Mouse (Mus musculus) spleen, adult 2 months (tissue): Measurements from ENCODE around the gene Plch1. TPM values are rescaled to one million over a fixed set of nuclear protein-coding genes. Genes with fewer than 3 reads are reported as not detected.

ENCODE experiments used
- DNase-seq, 2 experiments: peaks; one replicate each; pipeline versions ENCODE4 v3.0.0 to v3.0.0-alpha.2; 2012 to 2021; ENCODE audit warnings: low spot score in 2 of 2, low read depth in 1 of 2
- H3K27ac ChIP-seq: fragments of 200-500 bp; 2 replicates; pipeline ENCODE4 v1.5.1; 2012; ENCODE audit warnings: low read length, inconsistent platforms; ENCODE audit not compliant: insufficient read depth
- H3K27me3 ChIP-seq: fragments of 200-500 bp; 2 replicates; pipeline ENCODE4 v1.6.1; 2012; ENCODE audit warnings: mild to moderate bottlenecking, moderate library complexity, low read length, inconsistent platforms; ENCODE audit not compliant: control insufficient read depth, insufficient read depth
- H3K36me3 ChIP-seq: fragments of 200-500 bp; 2 replicates; pipeline ENCODE4 v1.6.1; 2012; ENCODE audit warnings: mild to moderate bottlenecking, low read length, inconsistent platforms; ENCODE audit not compliant: control insufficient read depth, insufficient read depth
- H3K4me1 ChIP-seq: fragments of 200-500 bp; 2 replicates; pipeline ENCODE4 v1.6.1; 2011; ENCODE audit warnings: inconsistent platforms; ENCODE audit not compliant: control insufficient read depth, insufficient read depth, insufficient read length
- H3K4me3 ChIP-seq: fragments of 200-500 bp; 2 replicates; pipeline ENCODE4 v1.5.1; 2011; ENCODE audit warnings: mild to moderate bottlenecking, inconsistent platforms; ENCODE audit not compliant: insufficient read depth, insufficient read length; ENCODE audit errors: extremely low read depth
- CTCF ChIP-seq: fragments of 200-500 bp; IDR thresholded peaks from 2 replicates; pipeline ENCODE4 v1.5.1; 2011; ENCODE audit warnings: mild to moderate bottlenecking, inconsistent platforms; ENCODE audit not compliant: insufficient read depth, insufficient read length, insufficient replicate concordance; ENCODE audit errors: extremely low read depth
- POLR2A ChIP-seq: fragments of 200-500 bp; IDR thresholded peaks from 2 replicates; pipeline ENCODE4 v1.6.1; 2011; ENCODE audit warnings: low read depth, low read length, inconsistent platforms
- WGBS: fragments of 180-500 bp; shearing (Covaris S2); methylation state at CpG from one replicate; pipeline ENCODE4 v1.1.7; 2018; 5-methylcytosine and 5-hydroxymethylcytosine counted together
- polyA plus RNA-seq: library from polyadenylated mRNA; depleted of rRNA; stranded (reverse); fragments of >200 nt; gene quantifications from 2 replicates; pipeline ENCODE4 v1.2.3, GENCODE M21; 2012

Gene Plch1
- polyA plus RNA-seq, 1 experiment, result 0.02 TPM

DNA sequence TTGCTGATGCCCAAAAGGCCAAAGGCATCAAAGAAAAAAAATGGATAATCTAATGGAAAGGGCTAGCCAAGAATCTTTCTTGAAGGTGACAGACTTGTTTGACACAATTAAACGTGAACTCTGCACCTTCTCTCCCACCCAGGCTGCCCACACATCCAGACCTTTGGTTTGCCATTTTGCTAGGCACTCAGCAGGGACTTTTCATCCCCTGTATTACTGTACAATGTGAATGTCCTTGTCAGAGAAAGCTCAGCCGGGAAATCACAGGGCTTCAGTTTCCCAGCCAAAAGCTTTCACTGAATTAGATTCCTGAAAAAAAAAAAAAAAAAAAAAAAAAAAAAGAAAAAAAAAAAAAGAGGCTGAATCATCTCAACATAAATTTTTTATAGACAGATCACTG lies 34.2 kb downstream of the Plch1 start:
- no peaks in the 10 kb centered on the region for H3K36me3 ChIP-seq

DNA sequence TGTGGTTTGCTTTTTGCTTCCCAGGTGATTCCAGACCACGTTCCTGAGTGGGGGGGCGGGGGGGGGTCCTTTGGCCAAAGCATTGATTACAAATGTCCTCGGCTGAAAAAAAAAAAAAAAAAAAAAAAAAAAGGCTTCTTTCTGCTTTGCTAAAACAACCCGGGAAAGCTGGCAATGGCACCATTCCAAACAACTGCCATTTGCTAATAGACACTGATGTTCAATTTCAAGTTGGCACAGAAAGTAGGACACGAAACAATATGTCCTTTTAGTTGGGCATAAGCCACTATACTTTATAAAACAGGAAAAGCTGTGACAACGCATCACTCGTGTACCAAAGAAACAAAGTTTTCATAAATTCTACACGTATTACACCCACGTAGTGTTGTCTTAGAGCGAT lies 36.6 kb downstream of the Plch1 start:
- H3K4me1 ChIP-seq, result no peaks in the 10 kb centered on the region
- no peak overlapping the region for H3K27ac ChIP-seq
- no peaks in the 10 kb centered on the region for H3K27me3 ChIP-seq
- no peaks in the 10 kb centered on the region for H3K36me3 ChIP-seq
- DNase-seq, result no peak
- TF ChIP-seq CTCF (no peak), POLR2A (no peak)
- 75% methylated on average over 10 of the region's 10 CpGs for WGBS
- H3K4me3 ChIP-seq, result no peak overlapping the region

More for the DNA sequence above, 34.2 kb downstream of the Plch1 start:
- no peak for TF ChIP-seq CTCF
- no peak for TF ChIP-seq POLR2A
- H3K4me3 ChIP-seq, result no peak overlapping the region
- no peak for DNase-seq
- no peak overlapping the region for H3K27ac ChIP-seq
- H3K27me3 ChIP-seq, result no peaks in the 10 kb centered on the region
- no peaks in the 10 kb centered on the region for H3K4me1 ChIP-seq
- 85% methylated on average over 2 of the region's 2 CpGs for WGBS

DNA sequence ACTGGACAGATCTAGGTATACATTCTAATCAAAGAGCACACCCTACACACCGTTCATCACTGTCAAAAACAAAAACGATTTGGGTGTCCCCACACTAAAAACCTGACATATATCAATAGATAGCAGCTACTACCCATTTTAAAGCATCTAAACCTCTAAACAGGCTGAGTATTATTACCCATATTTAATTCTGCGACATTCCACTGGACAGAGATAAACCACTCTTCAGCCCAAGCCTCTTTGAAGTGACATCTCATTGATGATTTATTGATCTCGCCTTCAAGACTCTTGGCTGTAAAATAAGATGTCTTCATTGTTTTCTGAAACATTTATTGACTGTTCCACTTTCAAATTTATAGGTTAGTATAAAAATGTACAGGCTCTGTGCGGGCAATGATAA lies 46.4 kb downstream of the Plch1 start:
- WGBS, result 81% methylated on average over 5 of the region's 5 CpGs
- DNase-seq, result no peak
- Histone ChIP-seq H3K36me3 (no peaks in the 10 kb centered on the region), H3K4me3 (no peak overlapping the region), H3K4me1 (no peaks in the 10 kb centered on the region), H3K27me3 (no peaks in the 10 kb centered on the region), H3K27ac (no peak overlapping the region)
- TF ChIP-seq CTCF (no peak), POLR2A (no peak)

DNA sequence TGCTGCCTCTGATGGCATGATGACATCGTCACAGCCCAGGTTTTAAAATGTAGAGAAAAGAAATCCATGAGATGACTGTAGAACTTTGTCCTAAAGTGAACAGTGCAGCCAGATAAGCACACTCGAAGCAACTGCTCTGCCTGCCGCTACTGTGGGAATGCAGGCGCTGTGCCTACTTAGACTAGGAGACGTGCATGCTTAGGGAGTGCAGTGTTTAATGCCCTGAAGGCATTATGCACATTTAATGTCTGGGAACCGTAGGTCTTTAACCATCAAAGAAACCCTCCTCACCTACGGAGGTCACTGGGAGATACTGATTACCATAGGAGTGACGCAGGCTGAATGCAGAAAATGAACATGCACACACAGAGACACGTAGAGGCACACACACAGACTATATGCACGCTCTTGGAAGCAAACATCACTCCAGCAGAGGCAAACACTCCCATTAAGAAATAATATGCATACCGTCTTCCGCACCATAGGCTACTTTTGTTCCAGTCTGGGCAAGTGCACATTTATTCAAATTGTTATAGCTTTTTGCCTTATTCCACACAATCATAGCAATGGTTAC lies 48.1 kb downstream of the Plch1 start:
- DNase-seq, result no peak
- WGBS, result 90% methylated on average over 12 of the region's 12 CpGs
- no peak for TF ChIP-seq POLR2A
- TF ChIP-seq CTCF, result no peak
- Histone ChIP-seq H3K4me1 (no peaks in the 10 kb centered on the region), H3K27ac (no peak overlapping the region), H3K27me3 (no peaks in the 10 kb centered on the region), H3K36me3 (no peaks in the 10 kb centered on the region), H3K4me3 (no peak overlapping the region)

DNA sequence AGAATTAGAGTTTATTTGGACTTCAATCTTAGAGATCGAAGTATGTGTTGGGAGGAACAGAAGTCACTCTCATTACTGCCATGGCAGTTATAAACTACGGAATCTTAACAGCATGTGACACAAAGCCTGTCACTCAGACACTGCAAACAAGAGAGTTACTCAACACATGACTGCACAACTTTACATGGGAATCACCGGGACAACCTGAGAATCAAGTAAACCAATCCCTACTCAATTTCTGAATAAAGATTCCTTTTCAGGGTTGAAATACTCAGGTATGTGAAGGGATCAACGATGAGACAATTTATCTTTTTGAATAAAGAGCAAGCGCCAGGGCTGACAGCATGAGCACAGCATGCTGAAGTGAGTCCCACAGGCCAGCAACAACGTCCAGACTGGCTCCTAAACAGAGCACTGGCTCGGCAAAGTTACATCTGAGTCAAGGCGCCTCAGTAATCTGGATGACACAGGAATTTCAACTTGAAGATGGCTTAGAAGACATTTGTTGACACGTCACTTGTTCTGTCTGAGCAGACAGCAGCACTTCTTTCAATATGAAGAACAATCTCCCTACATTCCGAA lies 49.4 kb downstream of the Plch1 start:
- Histone ChIP-seq H3K4me3 (no peak overlapping the region), H3K27me3 (no peaks in the 10 kb centered on the region), H3K4me1 (no peaks in the 10 kb centered on the region), H3K36me3 (no peaks in the 10 kb centered on the region), H3K27ac (no peak overlapping the region)
- WGBS, result 85% methylated on average over 10 of the region's 10 CpGs
- TF ChIP-seq POLR2A (no peak), CTCF (no peak)
- no peak for DNase-seq

DNA sequence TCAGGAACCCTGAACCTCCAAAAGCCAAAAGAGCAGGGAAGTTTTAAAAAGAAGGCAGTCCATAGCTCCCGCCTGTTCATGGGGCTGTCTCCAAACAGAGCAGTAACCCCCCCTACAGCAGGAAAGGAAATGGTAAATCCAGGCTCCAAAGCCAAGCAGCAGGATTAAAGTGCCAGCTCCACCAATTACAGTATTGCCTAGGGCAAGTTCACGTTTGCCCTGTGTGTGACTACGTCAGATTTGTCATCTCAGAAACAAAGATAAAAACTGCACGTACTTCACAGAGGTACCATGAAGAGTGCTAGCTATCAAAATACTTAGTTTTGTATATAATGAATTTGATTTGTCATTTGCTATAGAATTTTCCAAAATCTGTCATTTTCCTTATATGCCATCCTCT lies 55.1 kb downstream of the Plch1 start:
- Histone ChIP-seq H3K27ac (no peak overlapping the region), H3K4me1 (no peaks in the 10 kb centered on the region), H3K27me3 (no peaks in the 10 kb centered on the region), H3K36me3 (no peaks in the 10 kb centered on the region), H3K4me3 (no peak overlapping the region)
- 73% methylated on average over 4 of the region's 4 CpGs for WGBS
- DNase-seq, result no peak
- TF ChIP-seq CTCF, result no peak

DNA sequence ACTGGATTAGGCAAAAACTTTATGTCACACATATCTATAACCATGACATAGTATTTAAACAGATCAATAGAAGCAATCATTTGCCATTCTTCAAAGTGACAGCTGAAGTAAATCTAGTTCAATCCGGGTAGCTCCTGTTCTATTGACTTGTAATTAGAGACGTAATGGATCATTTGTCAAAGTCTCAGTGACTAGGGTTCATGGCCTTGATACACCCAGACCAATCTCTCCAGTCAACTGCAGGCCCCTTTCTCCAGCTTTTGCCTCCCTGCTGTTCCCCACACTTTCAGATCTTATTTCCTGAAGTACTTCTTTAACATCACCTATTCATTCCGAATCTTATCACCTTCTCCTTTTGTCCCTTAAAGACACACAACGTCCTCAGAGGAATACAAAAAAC lies 56.8 kb downstream of the Plch1 start:
- Histone ChIP-seq H3K4me3 (no peak overlapping the region), H3K27me3 (no peaks in the 10 kb centered on the region), H3K27ac (no peak overlapping the region), H3K4me1 (no peaks in the 10 kb centered on the region), H3K36me3 (no peaks in the 10 kb centered on the region)
- TF ChIP-seq CTCF (no peak), POLR2A (no peak)
- WGBS, result 81% methylated on average over 4 of the region's 4 CpGs
- no peak for DNase-seq
